Mouse (Mus musculus): Measurements from ENCODE around the gene Hivep3.

- TF ChIP-seq CTCF (IDR thresholded peaks at IDR 0.05; ENCODE audit: control insufficient read depth, insufficient read depth, insufficient replicate concordance, low read depth, low read length) (no peak), POLR2A (IDR thresholded peaks at IDR 0.05; ENCODE audit: control insufficient read depth, low read depth, low read length) (no peak)
Observed at GRCm38 (mm10) chr4:119871441-119871840, 137.9 kb downstream of the Hivep3 start.
